Mouse (Mus musculus): Measurements from ENCODE around the gene Gm30083. TPM values are rescaled to one million over a fixed set of nuclear protein-coding genes. Genes with fewer than 3 reads are reported as not detected.
A peak's percentile ranks its signal among the peaks of the same experiment; 100 is the strongest.

Gm30083 gene
- total RNA-seq, 2 experiments from 2014 or later: not detected

GRCm38 (mm10) chr14:33965675-33966074 lies 49.3 kb downstream of the Gm30083 start:
- intact Hi-C loops (cut with DNase I): loop anchor here (10.0 kb wide), 1 partner anchor 269 kb away; no protein-coding TSS in a partner anchor
- DNase-seq: no peak

GRCm38 (mm10) chr14:33959341-33959740 lies 55.6 kb downstream of the Gm30083 start:
- peak; percentile 63 to 77 for DNase-seq
- intact Hi-C loops (cut with DNase I): loop anchor here (1.0 to 10.0 kb wide), 2 partner anchors 147 to 405 kb away; no protein-coding TSS in a partner anchor

GRCm38 (mm10) chr14:33958841-33959240 lies 56.1 kb downstream of the Gm30083 start:
- no peak for DNase-seq
- intact Hi-C loops (cut with DNase I): loop anchor here (1.0 to 10.0 kb wide), 2 partner anchors 147 to 406 kb away; no protein-coding TSS in a partner anchor

- no peak for DNase-seq
- intact Hi-C loops (cut with DNase I): loop anchor here (10.0 kb wide), 1 partner anchor 407 kb away; no protein-coding TSS in a partner anchor
Measured at GRCm38 (mm10) chr14:33958186-33958585, 56.8 kb downstream of the Gm30083 start.

GRCm38 (mm10) chr14:33956055-33956454 lies 58.9 kb downstream of the Gm30083 start:
- intact Hi-C loops (cut with DNase I): loop anchor here (10.0 kb wide), 1 partner anchor 409 kb away; no protein-coding TSS in a partner anchor
- no peak for DNase-seq

GRCm38 (mm10) chr14:33953761-33954160 lies 61.2 kb downstream of the Gm30083 start, which contains the start of gene Rbp3:
Gene Rbp3 (plus strand): TSS chr14:33954003.
- DNase-seq: no peak
- intact Hi-C loops (cut with DNase I): loop anchor here (10.0 kb wide), 1 partner anchor 411 kb away; no protein-coding TSS in a partner anchor

- intact Hi-C loops (cut with DNase I): loop anchor here (10.0 kb wide), 1 partner anchor 412 kb away; no protein-coding TSS in a partner anchor
Measured at GRCm38 (mm10) chr14:33952233-33952981, 62.6 kb downstream of the Gm30083 start.

GRCm38 (mm10) chr14:33946125-33946524 lies 68.9 kb downstream of the Gm30083 start:
- intact Hi-C loops (cut with DNase I): no loop called here
- no peak for DNase-seq

More at GRCm38 (mm10) chr14:33952233-33952981, 62.6 kb downstream of the Gm30083 start:
- DNase-seq: no peak

- DNase-seq: no peak
- intact Hi-C loops (cut with DNase I): no loop called here
Measured at GRCm38 (mm10) chr14:33942222-33942621, 72.8 kb downstream of the Gm30083 start.

GRCm38 (mm10) chr14:33940739-33941138 lies 74.2 kb downstream of the Gm30083 start, which contains the start of gene Gdf2:
Gene Gdf2 (plus strand): TSS chr14:33941039.
- intact Hi-C loops (cut with DNase I): no loop called here
- DNase-seq: no peak

- peak; percentile 59 to 80 for DNase-seq
- intact Hi-C loops (cut with DNase I): no loop called here
Measured at GRCm38 (mm10) chr14:33939117-33939516, 75.9 kb downstream of the Gm30083 start.

Other genes starting within 250 kb of the Gm30083 start
- 1 to 10 TPM; 2.3 to 3.2 TPM for gene Gdf10, start 91.6 kb downstream of the Gm30083 start, total RNA-seq (2021)
- under 1 TPM; 0.10 to 0.17 TPM for gene Gdf2, start 74.1 kb downstream of the Gm30083 start, total RNA-seq (2021)
- gene Rbp3, start 61.2 kb downstream of the Gm30083 start, total RNA-seq (2021): not detected
- under 1 TPM in 1 of 2 experiments, not detected in 1; 0.07 TPM for gene Zfp488, start 36.4 kb downstream of the Gm30083 start, total RNA-seq (2021)
- gene Gm5460, start 1.6 kb upstream of the Gm30083 start, total RNA-seq (2021): not detected
- gene Antxrl, start 37.5 kb upstream of the Gm30083 start, total RNA-seq (2021): not detected
- gene Anxa8, start 70.8 kb upstream of the Gm30083 start, total RNA-seq (2021): 1 to 10 TPM; 3.3 TPM
- not detected for gene A630023A22Rik, start 87.6 kb upstream of the Gm30083 start, total RNA-seq (2021)
- under 1 TPM; 0.12 TPM for gene Npy4r, start 137.3 kb upstream of the Gm30083 start, total RNA-seq (2021)
- gene Gprin2, start 186.5 kb upstream of the Gm30083 start, total RNA-seq (2021): under 1 TPM; 0.17 to 0.34 TPM
- gene Syt15, start 204.4 kb upstream of the Gm30083 start, total RNA-seq (2021): 1 to 10 TPM; 1.3 to 1.6 TPM

Measured in heart, postnatal 10 days (tissue).